Mouse (Mus musculus): ENCODE measurements around the gene Agtrap.

Agtrap gene

DNA sequence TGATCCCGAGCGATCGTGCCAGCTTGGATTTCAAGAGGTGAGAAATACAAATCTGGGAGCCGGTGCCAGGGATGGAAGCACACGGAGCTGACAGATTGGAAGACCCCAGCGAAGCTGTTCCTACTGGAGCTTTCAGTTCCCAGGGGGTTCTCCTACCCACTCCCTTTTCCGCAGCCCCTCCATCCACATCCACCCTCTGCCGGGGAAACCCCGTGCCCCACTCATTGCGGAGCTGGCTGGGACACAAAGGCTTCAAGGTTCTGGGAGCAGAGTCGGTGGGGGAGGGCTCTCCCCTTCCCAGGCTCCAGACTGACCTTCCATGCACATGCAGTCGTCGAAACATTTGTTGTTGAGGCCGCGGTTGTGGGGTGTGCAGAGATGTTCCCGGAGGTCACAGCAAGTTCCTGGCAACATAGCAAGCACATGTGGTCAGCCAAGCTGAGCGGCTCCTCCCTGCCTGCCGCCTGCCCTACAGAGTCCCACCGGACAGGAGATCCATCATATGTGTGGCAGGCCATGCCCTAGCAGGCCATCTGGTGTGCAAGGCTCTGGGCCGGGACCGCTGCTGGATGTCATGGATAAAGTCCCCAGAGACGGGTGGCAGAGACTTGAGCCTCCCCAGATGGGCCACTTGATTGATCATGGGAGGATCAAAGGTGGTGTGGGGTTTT, 19.9 kb upstream of the Agtrap start:
- DNase-seq (ENCODE audit: low read depth, low spot score) = no peak

DNA sequence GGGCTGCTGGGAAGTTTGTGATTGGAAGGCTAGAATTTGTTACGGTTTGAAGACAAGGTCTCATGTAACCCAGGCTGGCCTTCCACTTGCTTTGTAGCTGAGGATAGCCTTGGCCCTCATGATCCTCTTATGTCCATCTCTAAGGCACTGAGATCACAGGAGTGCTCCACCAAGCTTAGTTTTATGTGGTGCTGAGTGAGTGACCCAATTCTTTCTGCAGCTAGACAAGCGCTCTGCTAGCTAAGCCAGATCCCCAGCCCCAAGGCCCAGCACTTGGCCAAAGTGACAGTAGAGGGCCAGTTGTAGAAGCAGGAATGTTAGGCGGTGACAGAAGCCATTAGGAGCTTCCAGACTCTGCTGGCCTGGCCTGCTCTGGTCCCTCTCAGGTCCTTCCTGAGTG, 16.3 kb upstream of the Agtrap start:
- DNase-seq (ENCODE audit: low read depth, low spot score) = no peak

DNA sequence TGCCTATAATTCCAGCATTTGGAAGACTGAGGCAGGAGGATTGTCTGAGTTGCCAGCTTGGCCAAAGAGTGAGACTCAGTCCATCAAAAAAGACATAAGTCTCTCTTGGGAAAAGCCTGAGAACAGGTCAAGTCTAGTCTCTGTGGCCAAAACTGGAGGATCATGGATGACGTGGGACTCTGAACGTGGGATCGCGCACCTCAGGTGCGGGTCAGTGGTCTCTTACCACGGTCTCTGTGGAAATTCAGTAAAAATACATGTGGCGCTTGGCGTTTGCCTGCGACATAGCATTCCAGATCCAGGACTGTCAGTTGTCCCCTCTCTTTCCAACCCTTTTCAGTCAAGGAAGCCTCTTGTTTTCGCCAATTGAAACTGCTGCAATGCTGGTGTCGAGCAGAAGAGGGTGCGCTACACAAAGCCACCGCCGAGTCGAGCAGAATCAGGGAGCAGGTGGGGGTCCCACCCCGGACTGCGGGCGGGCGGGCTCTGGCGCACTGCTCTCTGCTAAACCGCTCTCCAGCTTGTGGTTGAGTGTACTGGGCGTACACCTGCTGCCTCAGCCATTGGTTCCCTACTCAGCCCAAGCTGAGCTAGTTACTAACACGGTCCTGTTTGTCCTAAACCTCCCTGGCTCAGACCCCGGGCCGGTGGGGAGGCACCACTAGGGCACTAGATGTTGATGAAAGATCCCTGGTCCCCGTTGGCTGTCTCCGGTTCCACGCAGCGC, 14.1 kb upstream of the Agtrap start:
- no peak for DNase-seq (ENCODE audit: low read depth, low spot score)

DNA sequence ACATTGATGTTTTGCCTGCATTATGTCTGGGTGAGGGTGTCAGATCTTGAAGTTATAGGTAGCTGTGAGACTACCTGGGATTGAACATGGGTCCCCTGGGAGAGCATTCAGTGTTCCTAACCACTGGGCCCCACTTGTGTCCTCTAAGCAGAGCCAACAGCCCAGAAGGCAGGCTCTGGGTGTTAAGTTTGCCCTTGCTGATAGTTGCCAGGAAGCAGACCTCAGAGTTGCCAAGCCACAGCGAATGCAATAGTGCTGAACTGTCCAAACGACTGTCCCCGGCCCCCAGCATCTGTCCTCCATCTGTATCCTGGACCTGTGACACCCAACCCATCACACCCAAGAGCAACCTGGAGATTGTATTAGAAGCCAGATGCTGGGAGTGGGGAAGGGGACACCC, 10.8 kb upstream of the Agtrap start:
- no peak for DNase-seq (ENCODE audit: low read depth, low spot score)

DNA sequence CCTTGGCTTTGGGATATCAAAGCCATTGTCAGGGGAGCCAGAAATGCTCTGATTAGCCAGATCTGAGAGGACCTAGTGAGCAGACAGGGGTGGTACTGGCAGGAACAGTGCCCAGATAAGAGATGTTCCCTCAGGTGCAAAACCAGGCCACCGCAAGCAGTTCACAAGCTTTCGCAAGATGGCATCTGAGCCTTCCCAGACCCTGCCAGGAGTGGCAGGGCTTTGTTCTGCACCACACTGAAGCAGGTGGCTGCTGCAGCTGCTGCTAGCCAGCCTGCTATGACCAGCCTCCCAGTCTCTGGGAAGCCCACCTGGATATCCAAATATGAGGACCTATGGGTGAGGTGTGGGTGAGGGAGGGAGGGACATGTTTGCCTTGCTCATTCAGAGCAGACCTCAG, 10.1 kb upstream of the Agtrap start:
- no peak for DNase-seq (ENCODE audit: low read depth, low spot score)

DNA sequence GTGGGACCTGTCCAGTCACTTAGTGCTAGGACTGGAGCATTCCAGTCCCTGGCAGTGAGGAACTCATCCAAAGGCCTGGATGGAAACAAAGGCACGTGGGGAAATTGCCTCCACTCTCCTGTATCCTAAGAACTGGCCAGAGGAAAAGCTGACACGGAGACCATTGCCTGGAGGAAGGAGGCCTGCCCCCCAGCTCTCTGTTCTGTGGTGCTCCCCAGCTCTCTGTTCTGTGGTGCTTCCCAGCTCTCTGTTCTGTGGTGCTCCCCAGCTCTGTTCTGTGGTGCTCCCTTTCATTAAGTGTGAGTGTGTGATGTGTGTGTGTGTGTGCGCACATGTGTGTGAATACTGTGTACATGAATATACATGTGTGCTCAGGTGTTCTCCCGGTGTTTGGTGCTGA, 7.2 kb upstream of the Agtrap start:
- DNase-seq (ENCODE audit: low read depth, low spot score) = no peak

DNA sequence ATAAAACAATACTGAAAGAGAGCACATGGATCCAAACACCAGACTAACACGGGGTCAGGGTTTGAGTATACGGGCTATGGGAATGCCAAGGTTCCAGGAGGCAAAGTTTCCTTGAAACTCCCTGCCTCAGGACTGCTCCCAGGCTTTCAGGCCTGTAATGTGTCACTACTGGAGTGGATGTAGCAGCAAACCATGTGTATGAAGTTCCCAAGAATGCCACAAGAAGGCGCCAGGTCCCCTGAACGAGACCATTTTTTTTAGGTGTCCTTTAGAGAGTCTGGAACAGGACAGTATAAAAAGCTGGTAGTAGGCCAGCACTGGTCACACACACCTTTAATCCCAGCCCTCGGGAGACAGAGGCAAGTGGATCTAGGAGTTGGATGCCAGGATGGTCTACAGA, 6.3 kb upstream of the Agtrap start:
- DNase-seq (ENCODE audit: low read depth, low spot score) = no peak

DNA sequence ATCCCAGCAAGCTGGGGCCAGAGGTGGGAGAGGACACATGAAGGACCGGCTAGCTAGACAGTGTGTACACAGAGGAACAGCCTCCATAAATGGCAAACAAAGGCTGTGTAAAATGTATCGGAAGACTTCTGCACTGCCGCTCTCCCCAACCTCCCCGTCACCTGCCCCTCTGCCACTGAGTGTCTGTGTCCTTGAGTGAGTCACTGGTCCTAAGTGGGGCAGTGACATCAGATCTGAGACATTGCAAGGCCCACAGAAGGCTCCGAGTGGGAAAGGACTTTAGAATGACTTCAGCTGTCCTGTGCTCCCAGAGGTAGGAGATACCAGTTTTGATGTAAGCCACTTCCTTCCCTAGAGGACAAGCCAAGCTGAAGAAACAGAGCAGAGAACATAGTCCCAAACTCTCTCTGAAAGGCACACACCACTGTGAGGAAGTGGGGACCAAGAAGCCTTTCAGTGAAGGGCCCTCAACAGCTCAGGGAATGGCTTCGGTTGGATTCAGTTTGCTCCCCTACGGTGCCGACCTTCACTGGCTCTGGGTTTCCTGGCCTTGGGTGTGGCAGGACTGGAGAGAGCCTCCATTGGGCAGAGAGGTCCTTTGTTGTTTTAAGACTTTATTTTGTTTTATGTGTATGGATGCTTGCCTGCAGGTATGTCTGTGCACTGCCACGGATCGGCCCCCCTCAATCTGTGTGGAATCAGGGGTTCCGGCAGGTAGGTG, 4.9 kb upstream of the Agtrap start:
- no peak for DNase-seq (ENCODE audit: low read depth, low spot score)

DNA sequence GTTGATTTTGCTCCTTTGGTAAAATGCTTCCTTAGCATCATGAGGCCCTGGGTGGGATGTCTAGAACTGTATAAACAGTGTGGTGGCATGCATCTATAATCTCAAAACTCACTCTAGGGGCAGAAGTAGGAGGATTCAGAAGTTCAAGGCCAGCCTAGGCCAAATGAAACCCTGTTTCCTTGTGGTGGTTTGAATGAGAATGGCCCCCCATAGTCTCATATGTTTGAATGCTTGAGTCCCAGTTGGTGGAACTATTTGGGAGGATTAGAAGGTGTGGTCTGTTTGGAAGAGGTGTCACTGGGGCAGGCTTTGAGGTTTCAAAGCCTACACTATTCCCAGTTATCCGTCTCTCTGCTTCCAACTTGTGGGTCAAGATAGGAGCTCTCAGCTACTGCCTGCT, 3.4 kb upstream of the Agtrap start:
- DNase-seq (ENCODE audit: low read depth, low spot score) = no peak

DNA sequence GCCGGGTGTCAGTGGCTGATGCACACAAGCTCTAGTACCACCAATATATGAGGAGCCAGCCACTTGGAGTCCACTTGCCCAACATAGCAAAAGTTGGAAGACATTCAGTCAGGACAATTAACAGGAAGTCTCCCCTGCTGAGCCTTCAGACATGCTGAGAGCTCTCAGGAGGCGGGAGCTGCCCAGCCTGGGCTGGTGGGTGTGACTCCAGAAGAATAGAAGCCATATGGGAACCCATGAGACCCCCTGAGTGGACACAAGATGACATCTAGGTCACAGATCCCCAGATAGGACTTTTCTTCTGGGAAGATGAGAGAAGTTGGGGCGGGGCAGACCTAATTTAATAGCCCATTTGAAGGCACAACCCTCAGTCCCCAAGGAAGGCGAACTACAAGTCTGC, 1.3 kb upstream of the Agtrap start:
- DNase-seq (ENCODE audit: low read depth, low spot score) = no peak

DNA sequence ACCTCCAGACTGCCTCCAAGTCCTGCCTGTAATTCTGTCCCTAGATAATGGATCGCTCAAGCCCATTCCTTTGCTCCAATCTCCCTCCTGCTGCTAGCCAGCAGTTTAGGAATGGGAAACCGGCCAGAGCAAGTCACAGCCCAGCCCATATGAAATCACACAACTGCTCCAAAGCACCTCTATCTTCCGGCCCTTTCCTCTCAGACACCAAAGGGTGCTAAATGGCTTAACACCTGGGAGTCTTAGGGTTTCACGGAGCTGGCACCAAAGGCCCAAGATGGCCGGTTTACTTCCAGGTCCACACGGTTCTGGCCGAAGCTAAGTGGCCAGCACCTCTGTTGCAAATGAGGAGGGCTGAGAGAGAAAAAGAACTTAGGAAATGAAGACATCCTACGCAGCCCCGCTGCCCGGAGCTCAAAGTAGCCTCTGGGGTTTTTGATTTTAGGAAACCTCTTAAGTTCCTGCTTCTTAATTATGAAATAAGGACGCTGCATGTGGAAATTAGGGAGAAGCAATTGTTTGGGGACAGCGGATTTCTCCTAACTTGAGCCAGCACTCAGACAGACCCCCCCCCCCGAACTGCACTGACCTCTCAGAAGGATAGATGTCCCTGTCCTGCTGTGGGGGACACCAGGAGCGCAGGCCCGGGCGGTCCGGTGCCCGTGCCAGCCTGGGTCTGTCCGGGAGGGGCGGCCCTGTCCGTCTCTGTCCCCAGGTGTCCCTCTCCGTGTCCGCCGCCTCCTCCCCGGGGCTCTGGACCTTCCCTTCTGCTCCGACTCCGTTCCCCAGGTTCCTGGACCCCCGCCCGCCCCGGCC, 532 bp downstream of the Agtrap start:
- DNase-seq (ENCODE audit: low read depth, low spot score) = no peak

DNA sequence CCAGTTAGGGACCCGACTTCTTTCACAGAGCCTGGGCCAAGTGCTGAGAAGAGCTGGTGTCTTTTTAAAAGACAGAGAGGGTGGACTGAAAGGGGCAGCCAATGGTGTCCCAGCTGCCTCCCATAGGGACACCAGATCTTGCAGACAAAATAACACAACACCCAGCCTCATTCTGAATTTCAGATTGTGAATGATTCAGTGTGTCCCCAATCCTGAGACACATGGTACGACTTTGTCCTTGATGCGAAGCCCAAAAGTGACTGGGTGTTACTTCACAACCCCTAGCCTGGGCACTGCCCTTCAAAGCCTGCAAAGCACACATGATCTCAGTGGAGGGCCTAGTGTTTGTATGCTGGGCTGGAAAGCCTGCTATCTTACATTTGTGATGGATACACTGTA, 1.9 kb downstream of the Agtrap start:
- DNase-seq (ENCODE audit: low read depth, low spot score) = no peak

DNA sequence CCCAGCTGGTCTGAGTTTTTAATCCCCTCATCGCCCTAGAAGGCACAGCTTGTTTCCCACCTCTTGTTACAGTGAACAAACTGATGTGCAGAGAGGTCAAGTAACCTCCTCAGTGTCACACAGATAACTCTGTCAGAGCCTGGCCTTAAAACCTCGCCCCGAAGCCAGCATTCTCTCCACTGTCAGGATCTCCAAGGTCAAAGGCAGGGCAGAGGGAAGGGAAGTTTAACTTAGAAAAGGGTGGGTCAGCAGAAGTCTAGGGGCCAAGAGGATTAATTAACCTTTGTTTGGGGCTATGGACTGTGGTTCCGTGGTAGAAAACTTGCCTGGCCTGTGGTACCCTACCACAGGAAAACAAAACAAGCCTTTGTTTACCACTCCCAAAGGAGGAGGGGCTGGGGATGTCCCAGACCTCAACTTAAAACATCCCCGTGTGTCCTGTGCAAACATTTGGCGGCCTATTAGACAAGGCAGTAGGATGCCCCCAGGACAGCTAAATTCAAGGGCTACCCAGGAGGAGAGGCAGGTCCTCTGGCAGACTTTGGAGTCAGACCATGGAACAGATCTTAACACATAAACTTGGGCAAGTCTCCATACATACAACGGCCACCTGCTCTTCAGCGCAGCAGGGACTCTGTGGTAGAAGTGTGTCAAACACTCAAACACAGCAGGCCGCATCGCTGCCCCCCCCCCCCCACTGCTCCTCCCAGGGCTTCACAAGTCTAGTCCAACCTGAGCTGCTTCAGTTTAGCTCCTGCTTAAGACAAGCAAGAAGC, 2.5 kb downstream of the Agtrap start:
- DNase-seq (ENCODE audit: low read depth, low spot score) = no peak

DNA sequence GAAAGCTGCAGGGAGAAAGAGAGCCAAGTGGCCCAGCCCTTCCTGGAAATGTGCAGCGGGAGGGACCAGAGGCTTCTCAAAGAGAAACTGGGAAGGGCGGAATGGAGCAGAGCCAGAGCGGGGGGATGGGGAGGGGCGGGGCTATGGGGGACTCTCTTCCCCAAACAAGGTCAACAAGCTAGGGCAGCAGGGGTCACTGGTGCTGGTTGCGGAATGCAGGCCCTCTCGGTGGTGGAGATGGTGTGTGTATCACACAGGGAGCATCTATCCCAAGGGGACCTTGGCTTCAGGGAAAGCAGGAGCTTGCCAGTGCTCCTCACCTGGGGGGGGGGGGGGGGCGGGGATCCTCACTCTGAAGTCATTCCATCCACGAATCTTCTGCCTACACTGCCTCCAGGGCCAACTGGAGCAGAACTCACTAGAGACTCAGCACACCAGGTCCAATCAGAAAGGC, 3.5 kb downstream of the Agtrap start:
- DNase-seq (ENCODE audit: low read depth, low spot score) = no peak

DNA sequence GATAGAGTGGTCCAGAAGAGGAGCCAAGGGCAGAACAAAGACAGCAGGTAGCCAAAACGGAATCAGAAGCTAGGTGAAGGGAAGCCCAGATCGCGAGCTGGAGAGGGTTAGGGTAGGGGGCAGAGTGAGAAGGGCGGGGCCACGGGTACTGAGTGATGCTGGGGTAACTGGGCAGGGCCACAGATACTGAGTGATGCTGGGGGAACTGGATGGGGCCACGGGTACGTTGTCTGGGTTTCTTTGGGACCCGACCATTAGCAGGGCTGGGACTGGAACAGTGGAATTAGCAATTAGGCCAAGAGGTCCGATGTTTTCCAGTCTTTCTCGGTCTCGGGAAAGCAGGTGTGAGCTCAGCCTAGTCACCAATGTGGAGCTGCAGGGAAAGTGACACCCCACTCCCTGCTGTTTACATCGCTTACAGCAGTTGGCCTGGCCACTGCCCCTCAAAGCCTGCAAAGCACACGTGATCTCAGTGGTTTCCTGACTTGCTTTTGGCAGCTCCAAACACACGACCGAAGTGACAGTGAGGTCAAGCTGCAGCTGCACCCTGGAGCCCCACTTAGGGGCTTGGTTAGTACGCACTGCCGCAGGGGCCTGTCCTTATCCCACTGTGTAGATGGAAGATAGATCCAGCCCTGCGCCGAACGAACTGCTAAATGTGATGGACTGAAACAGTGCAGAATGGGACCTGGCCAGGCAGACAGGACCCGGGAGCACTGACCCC, 4.5 kb downstream of the Agtrap start:
- DNase-seq (ENCODE audit: low read depth, low spot score) = no peak

DNA sequence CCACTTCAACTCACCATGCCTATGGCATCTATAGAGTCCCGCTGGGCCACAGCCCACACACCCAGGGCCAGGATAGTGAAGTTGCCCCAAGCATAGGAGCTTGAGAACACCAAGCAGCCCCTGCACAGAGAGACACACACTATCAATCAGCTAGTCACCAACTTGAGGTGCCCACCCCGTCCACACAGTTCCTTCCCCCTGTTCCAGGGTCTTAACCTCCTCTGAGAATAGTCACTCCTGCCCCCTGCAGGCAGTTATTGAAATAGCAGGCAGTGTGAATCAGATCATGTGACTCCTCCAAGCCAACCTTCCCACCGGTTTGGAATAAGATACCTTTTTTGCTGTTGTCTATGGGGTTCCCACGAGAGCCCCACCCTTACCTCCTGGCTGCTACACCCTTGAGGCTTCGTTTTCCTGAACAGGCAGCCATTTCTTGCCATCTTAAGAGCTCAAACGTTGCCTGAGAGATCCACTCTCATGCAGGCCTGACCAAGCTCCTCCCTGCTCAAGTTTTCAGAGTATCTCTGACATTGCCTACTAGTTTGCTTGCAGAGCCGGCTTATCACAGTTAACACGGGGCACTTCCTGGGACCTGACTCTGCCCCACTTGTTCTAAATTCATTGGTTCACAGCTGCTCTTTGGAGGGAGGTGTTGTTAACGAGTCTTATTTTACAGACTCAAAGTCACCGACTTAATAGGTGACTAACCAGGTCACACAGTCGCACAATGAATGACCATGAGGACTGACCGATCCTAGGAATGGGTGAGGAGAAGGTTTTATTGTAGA, 5.4 kb downstream of the Agtrap start:
- no peak for DNase-seq (ENCODE audit: low read depth, low spot score)

DNA sequence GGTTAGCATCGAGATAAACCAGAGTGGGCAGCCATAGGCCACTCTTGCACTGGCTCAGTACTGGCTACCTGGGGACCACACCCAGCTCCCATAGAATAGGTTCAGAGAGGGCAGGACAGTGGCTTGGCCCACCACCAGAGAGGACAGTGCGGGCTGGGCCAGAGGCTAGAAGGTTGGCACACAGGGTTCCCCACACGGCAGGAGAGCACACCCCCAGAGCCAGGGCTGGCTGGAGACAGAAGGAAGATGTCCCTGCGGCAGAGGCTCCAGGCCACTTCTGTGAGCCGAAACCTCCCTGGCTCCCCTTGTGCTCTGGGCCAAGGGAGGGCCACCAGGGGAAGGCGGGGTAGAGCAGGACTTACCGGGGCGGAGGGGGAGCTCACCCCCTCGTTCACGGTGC, 6.6 kb downstream of the Agtrap start:
- DNase-seq (ENCODE audit: low read depth, low spot score) = no peak

DNA sequence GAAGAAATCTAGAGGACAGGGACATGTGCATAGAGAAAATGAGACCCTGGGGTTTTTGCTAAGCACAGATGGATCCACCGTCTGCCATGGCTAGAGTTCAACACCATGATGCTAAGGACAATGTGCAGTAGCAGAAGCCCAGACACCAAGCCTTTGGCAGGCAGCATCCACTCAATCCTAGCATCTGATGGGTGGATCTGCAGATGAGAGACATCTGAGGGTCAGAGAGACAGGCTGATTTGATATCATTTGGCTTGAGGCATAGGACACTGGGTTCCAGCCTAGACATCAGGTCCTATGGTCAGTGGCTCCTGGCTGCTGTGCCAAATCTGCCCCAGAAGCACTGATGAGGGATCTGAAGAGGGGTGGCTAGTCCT, 7.2 kb downstream of the Agtrap start:
- no peak for DNase-seq (ENCODE audit: low read depth, low spot score)

DNA sequence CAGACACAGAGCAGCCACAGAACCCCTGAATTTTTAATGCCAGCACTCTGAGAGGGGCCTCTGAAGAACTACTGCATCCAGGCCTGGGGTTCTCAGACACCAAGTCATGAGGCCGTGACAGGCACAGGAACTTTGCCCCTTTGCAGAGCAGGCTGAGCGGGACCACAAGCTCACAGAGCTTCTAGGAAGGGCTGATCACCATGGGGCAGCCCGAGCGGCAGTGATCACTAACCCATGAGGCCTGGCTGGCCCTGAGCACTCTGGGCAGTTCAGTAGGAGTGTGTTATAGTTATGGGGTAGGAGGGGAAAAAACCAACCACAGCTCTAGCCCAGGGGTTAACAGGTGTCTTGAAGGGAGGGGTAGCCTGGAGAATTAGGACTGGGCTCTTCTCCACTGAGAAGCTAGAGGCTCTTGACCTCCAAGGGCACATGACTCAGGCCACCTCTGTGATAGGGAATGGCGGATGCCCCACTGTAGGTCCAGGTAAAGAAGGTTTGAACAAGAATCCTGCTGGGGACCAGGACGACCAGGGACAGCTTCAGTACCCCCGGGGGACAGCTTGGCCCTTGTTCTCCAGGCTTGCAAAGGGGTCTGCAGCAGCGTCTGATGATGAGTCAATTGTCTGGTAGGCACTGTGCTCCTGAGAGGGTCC, 7.8 kb downstream of the Agtrap start:
- DNase-seq (ENCODE audit: low read depth, low spot score) = no peak

Measured in telencephalon, adult 2 months (tissue).